Mouse (Mus musculus): ENCODE data around the gene Cd163l1. TPM values are rescaled to one million over a fixed set of nuclear protein-coding genes. Genes with fewer than 3 reads are reported as not detected.
A peak's percentile ranks its signal among the peaks of the same experiment; 100 is the strongest.

Cd163l1 gene
- not detected in 2 replicates for total RNA-seq (2015; ENCODE audit: low replicate concordance)
- total RNA-seq (2017; ENCODE audit: low replicate concordance), result not detected in 2 replicates

GRCm38 (mm10) chr7:140217967-140218366, at the start of gene Cd163l1:
Cd163l1 (plus strand) TSS chr7:140218267.
- no peak for ATAC-seq (replicated peaks; ENCODE audit: low FRiP score, poor library complexity, severe bottlenecking)

- no peak for ATAC-seq (replicated peaks; ENCODE audit: low FRiP score, poor library complexity, severe bottlenecking)
Observed at GRCm38 (mm10) chr7:140169386-140169785, 48.7 kb upstream of the Cd163l1 start.

- ATAC-seq (replicated peaks; ENCODE audit: low FRiP score, poor library complexity, severe bottlenecking), result no peak
Observed at GRCm38 (mm10) chr7:140170863-140171262, 47.2 kb upstream of the Cd163l1 start.

GRCm38 (mm10) chr7:140172936-140173335, 45.1 kb upstream of the Cd163l1 start, which contains the start of gene Olfr523:
Olfr523 (plus strand) TSS chr7:140173217.
- ATAC-seq (replicated peaks; ENCODE audit: low FRiP score, poor library complexity, severe bottlenecking), result no peak

- no peak for ATAC-seq (replicated peaks; ENCODE audit: low FRiP score, poor library complexity, severe bottlenecking)
Observed at GRCm38 (mm10) chr7:140179176-140179575, 38.9 kb upstream of the Cd163l1 start.

- ATAC-seq (replicated peaks; ENCODE audit: low FRiP score, poor library complexity, severe bottlenecking), result no peak
Observed at GRCm38 (mm10) chr7:140180692-140181091, 37.4 kb upstream of the Cd163l1 start.

- no peak for ATAC-seq (replicated peaks; ENCODE audit: low FRiP score, poor library complexity, severe bottlenecking)
Observed at GRCm38 (mm10) chr7:140184206-140184605, 33.9 kb upstream of the Cd163l1 start.

GRCm38 (mm10) chr7:140186646-140187620, 31.1 kb upstream of the Cd163l1 start:
- ATAC-seq (replicated peaks; ENCODE audit: low FRiP score, poor library complexity, severe bottlenecking), result no peak

- no peak for ATAC-seq (replicated peaks; ENCODE audit: low FRiP score, poor library complexity, severe bottlenecking)
Observed at GRCm38 (mm10) chr7:140187721-140188390, 30.2 kb upstream of the Cd163l1 start.

- ATAC-seq (replicated peaks; ENCODE audit: low FRiP score, poor library complexity, severe bottlenecking), result peak; percentile 59
Observed at GRCm38 (mm10) chr7:140188391-140189328, 29.4 kb upstream of the Cd163l1 start.

- no peak for ATAC-seq (replicated peaks; ENCODE audit: low FRiP score, poor library complexity, severe bottlenecking)
Observed at GRCm38 (mm10) chr7:140190435-140190834, 27.6 kb upstream of the Cd163l1 start.

- no peak for ATAC-seq (replicated peaks; ENCODE audit: low FRiP score, poor library complexity, severe bottlenecking)
Observed at GRCm38 (mm10) chr7:140192445-140192844, 25.6 kb upstream of the Cd163l1 start.

GRCm38 (mm10) chr7:140192851-140193250, 25.2 kb upstream of the Cd163l1 start:
- no peak for ATAC-seq (replicated peaks; ENCODE audit: low FRiP score, poor library complexity, severe bottlenecking)

- ATAC-seq (replicated peaks; ENCODE audit: low FRiP score, poor library complexity, severe bottlenecking), result no peak
Observed at GRCm38 (mm10) chr7:140194031-140194430, 24.0 kb upstream of the Cd163l1 start.

GRCm38 (mm10) chr7:140196002-140196401, 22.1 kb upstream of the Cd163l1 start:
- ATAC-seq (replicated peaks; ENCODE audit: low FRiP score, poor library complexity, severe bottlenecking), result no peak

- no peak for ATAC-seq (replicated peaks; ENCODE audit: low FRiP score, poor library complexity, severe bottlenecking)
Observed at GRCm38 (mm10) chr7:140201090-140201489, 17.0 kb upstream of the Cd163l1 start.

- no peak for ATAC-seq (replicated peaks; ENCODE audit: low FRiP score, poor library complexity, severe bottlenecking)
Observed at GRCm38 (mm10) chr7:140205864-140206263, 12.2 kb upstream of the Cd163l1 start, which contains the start of gene Olfr524. Olfr524 (minus strand) TSS chr7:140205964.

- no peak for ATAC-seq (replicated peaks; ENCODE audit: low FRiP score, poor library complexity, severe bottlenecking)
Observed at GRCm38 (mm10) chr7:140206904-140207303, 11.2 kb upstream of the Cd163l1 start.

GRCm38 (mm10) chr7:140208153-140208552, 9.9 kb upstream of the Cd163l1 start:
- ATAC-seq (replicated peaks; ENCODE audit: low FRiP score, poor library complexity, severe bottlenecking), result no peak
